Mouse (Mus musculus): Measurements from ENCODE around the gene Senp3.
"Not testable (repeated sequence)": the region's sequence is repeated elsewhere in the genome, so short reads cannot be mapped to it uniquely, and the experiment has no call there.

Senp3 gene

GRCm38 (mm10) chr11:69681314-69682208 is at the start of gene Senp3:
TSS of gene Senp3 (minus strand) at chr11:69682084.
- DNase-seq (ENCODE audit: low spot score) = peak; percentile 97

- DNase-seq (ENCODE audit: low spot score) = not testable (repeated sequence)
These were observed 49.5 kb upstream of the Senp3 start for GRCm38 (mm10) chr11:69731408-69731807.

- DNase-seq (ENCODE audit: low spot score) = peak; percentile 64
These were observed 47.2 kb upstream of the Senp3 start for GRCm38 (mm10) chr11:69729063-69729462.

GRCm38 (mm10) chr11:69725951-69726350 is 44.1 kb upstream of the Senp3 start:
- no peak for DNase-seq (ENCODE audit: low spot score)

GRCm38 (mm10) chr11:69723074-69723473 is 41.2 kb upstream of the Senp3 start:
- DNase-seq (ENCODE audit: low spot score) = no peak

- DNase-seq (ENCODE audit: low spot score) = peak; percentile 51
These were observed 39.0 kb upstream of the Senp3 start for GRCm38 (mm10) chr11:69720852-69721251.

GRCm38 (mm10) chr11:69719423-69719822 is 37.5 kb upstream of the Senp3 start:
- DNase-seq (ENCODE audit: low spot score) = no peak

- DNase-seq (ENCODE audit: low spot score) = no peak
These were observed 36.8 kb upstream of the Senp3 start for GRCm38 (mm10) chr11:69718661-69719060.

GRCm38 (mm10) chr11:69716953-69717352 is 35.1 kb upstream of the Senp3 start:
- DNase-seq (ENCODE audit: low spot score) = no peak

- DNase-seq (ENCODE audit: low spot score) = peak; percentile 71
These were observed 34.0 kb upstream of the Senp3 start for GRCm38 (mm10) chr11:69715929-69716328.

GRCm38 (mm10) chr11:69715482-69715881 is 33.6 kb upstream of the Senp3 start:
- peak; percentile 29 for DNase-seq (ENCODE audit: low spot score)

GRCm38 (mm10) chr11:69714636-69715329 is 32.9 kb upstream of the Senp3 start:
- DNase-seq (ENCODE audit: low spot score) = no peak

- no peak for DNase-seq (ENCODE audit: low spot score)
These were observed 31.2 kb upstream of the Senp3 start for GRCm38 (mm10) chr11:69712954-69713672.

- no peak for DNase-seq (ENCODE audit: low spot score)
These were observed 29.2 kb upstream of the Senp3 start for GRCm38 (mm10) chr11:69711082-69711481.

- no peak for DNase-seq (ENCODE audit: low spot score)
These were observed 28.6 kb upstream of the Senp3 start for GRCm38 (mm10) chr11:69710470-69710869.

- DNase-seq (ENCODE audit: low spot score) = no peak
These were observed 27.9 kb upstream of the Senp3 start for GRCm38 (mm10) chr11:69709554-69710446.

- DNase-seq (ENCODE audit: low spot score) = no peak
These were observed 26.9 kb upstream of the Senp3 start for GRCm38 (mm10) chr11:69708614-69709265.

GRCm38 (mm10) chr11:69707873-69708381 is 26.0 kb upstream of the Senp3 start:
- DNase-seq (ENCODE audit: low spot score) = no peak

- DNase-seq (ENCODE audit: low spot score) = no peak
These were observed 25.6 kb upstream of the Senp3 start for GRCm38 (mm10) chr11:69707480-69707847.

- peak; percentile 61 for DNase-seq (ENCODE audit: low spot score)
These were observed 25.0 kb upstream of the Senp3 start for GRCm38 (mm10) chr11:69706775-69707479.
